Mouse (Mus musculus) kidney, adult 9 months (tissue): ENCODE data around the gene Tulp1.
A peak's percentile ranks its signal among the peaks of the same experiment; 100 is the strongest.
"Not testable (repeated sequence)": the region's sequence is repeated elsewhere in the genome, so short reads cannot be mapped to it uniquely, and the experiment has no call there.

Source experiments
- DNase-seq: peaks from one replicate; pipeline ENCODE4 v3.0.0; 2022

Tulp1 gene

GRCm38 (mm10) chr17:28365122-28365521 is at the start of gene Tulp1:
Tulp1 (minus strand) TSS chr17:28365222.
- DNase-seq, result no peak

DNA sequence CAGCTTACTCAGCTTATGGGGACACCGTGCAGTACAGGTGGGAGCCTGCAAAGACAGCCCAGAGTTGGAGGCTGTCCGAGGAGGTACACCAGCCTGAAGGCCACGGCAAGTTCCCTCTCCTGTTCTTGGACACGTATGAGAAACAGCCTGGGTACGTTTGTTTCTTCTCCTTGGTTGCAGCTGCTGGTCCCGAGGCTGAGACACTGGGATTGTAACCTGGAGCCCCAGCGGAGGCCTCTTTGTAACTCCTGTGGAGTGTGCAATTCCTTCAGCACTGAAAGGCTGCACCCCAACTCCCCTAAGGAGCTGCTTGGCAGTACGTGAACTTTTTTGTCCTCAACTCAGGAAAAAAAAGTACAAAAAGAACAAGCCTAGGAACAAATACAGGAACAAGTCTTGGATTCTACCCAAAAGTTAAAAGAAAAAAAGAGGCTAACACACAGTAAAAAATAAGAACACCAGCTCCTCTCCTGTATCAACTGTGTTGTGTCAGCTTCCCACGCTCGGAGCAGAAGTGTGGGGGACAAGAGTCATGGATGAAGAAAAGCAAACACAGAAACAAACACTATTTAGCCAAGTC is 46.4 kb upstream of the Tulp1 start:
- no peak for DNase-seq

- no peak for DNase-seq
Measured at GRCm38 (mm10) chr17:28410731-28411130, 45.7 kb upstream of the Tulp1 start.

DNA sequence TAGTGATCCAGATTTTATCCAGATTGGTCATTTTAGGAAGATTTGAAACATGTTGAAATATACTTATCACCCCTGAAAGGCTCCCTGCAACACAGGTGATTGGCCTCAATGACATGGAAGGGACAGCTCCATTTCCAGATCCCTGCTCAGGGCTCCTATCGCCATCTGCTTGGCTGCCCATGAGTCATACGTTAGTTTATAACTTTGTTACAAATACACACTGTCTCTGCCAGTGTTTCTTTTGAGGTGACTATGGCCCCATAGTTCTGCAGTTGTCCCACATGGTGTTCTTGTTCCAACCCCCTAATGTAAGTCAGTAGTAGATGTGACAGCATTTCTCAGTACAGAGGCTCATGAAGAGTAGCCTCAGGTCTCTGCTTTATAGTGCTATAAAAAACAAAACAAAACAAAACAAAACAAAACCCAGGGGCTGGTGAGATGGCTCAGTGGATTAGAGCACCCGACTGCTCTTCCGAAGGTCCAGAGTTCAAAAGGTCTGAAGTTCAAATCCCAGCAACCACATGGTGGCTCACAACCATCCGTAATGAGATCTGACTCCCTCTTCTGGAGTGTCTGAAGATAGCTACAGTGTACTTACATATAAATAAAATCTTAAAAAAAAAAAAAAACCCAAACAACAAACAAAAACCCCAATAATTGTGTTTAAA is 43.4 kb upstream of the Tulp1 start:
- peak; percentile 47 for DNase-seq

GRCm38 (mm10) chr17:28407418-28408250 is 42.6 kb upstream of the Tulp1 start:
- DNase-seq, result peak; percentile 90

DNA sequence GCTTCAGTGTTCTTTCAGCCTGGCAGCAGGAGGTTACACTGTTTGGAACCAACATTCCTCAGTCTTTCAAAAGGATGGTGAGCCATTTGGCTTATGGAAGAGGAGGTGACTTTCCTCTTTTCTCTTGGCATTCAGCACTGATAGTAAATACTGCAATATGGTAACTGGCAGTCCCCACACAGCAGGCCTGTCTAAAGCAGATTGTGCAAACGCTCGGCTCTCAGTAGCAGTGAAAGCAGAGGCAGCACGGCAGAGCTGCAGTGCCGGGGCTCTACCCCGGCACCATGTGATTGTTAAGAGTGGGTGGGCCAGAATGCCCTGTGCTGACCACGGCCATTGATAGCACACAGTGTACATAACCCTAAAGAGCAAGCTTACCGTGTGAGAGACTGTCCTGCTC is 41.4 kb upstream of the Tulp1 start:
- no peak for DNase-seq

GRCm38 (mm10) chr17:28404745-28405144 is 39.7 kb upstream of the Tulp1 start:
- DNase-seq, result not testable (repeated sequence)

- DNase-seq, result no peak
Measured at GRCm38 (mm10) chr17:28404301-28404700, 39.3 kb upstream of the Tulp1 start.

DNA sequence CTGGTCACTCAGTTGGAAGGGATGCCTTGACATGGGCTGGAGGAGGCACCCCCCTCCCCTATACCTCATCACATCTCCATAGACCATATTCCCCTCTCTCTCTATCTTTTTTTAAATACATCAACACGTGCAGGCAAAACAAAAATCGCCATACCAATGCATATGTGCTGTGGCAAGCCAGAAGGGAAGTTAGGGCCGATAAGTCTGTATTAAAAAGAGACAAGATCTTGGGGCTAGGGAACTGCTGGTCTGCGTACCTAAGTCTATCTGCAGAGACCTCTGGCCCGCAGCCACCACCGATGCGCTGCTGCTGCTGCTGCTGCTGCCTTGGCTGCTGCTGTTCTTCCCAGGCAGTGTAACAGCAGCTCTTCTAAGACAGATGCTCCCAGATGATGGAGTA is 30.0 kb upstream of the Tulp1 start:
- no peak for DNase-seq

GRCm38 (mm10) chr17:28394051-28394765 is 29.2 kb upstream of the Tulp1 start:
- no peak for DNase-seq

GRCm38 (mm10) chr17:28391568-28392432 is 26.8 kb upstream of the Tulp1 start:
- no peak for DNase-seq

- DNase-seq, result no peak
Measured at GRCm38 (mm10) chr17:28388534-28388933, 23.5 kb upstream of the Tulp1 start.

DNA sequence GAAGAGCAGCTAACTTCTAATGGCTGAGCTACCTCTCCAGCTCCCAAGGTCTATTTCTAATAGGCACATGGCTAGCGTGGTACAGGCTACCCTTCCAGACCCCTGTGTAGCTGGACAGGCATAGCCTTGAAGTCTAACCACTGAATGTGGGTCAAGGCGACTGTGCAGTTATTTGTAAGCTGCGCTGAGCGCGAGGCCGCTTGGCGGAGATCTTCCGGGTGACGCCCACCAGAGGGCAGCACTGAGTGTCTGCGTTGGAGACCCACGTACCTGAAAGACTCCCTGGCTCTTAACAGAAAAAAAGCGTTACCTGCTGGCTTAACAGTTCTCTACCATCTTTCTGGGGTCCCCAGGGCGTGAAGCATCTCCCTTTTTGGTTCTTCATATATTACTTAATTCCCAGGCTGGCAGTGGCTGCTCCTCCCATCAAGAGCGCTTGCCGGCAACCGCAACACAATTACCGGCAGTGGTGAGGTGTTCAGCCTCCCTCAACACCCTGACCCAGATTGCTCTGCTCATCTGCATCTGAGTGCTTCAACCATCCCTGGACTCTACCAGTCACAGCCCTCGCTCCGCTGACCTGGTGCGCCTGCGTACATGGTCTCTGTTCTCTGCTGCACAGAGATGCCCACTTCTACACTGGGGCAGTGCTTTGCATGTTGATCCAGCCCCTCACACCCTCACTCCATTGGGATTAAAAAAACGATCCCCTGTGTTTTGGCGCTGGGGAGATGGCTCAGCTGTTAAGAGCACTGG is 21.3 kb upstream of the Tulp1 start:
- peak; percentile 85 for DNase-seq

GRCm38 (mm10) chr17:28384298-28384697 is 19.3 kb upstream of the Tulp1 start:
- no peak for DNase-seq

DNA sequence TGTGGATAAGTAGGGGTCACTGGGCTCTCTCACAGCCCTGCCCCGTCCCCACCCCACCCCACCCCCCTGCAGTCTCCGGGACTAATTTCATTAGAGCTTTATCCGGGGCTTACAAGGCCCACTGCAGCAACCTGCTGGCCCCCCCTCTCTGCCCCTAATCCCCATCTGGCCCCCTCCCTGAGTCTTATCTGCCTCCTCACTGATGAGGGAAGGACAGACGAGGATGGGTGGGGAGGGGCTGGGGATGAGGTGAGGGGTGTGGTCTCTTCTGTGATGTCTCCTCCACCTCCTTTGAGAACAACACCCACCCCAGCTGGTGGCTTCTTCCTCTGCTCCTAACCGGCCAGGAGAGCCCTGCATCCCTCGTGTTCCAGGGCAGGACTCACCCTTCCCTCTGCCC is 15.2 kb upstream of the Tulp1 start:
- no peak for DNase-seq

DNA sequence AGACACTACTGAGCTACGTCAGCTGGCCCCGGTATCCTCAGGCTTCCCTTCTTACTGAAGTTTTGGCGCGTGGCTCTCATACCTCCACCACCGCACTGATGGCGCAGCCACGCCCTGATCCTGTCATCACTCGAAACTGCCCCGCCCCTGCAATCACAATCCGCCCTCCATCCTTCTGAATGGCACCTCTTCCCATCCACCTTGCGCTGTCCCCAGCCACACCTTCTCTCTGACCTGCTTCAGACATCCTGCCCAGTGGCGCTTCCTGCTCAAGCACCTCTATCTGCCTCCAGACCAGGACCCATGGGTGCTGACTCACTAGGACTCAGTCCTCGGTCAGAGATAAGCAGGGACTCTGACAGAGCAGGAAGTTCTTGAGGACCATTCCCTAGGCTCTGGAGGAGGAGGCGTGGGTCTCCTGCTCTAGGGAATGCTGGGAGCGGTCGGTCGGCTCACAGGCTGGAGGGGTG is 10.6 kb upstream of the Tulp1 start:
- DNase-seq, result no peak

GRCm38 (mm10) chr17:28374494-28374893 is 9.5 kb upstream of the Tulp1 start:
- no peak for DNase-seq

- DNase-seq, result peak; percentile 47
Measured at GRCm38 (mm10) chr17:28373821-28374220, 8.8 kb upstream of the Tulp1 start.

- DNase-seq, result no peak
Measured at GRCm38 (mm10) chr17:28371941-28372340, 6.9 kb upstream of the Tulp1 start.

- DNase-seq, result no peak
Measured at GRCm38 (mm10) chr17:28371286-28371685, 6.3 kb upstream of the Tulp1 start.

- no peak for DNase-seq
Measured at GRCm38 (mm10) chr17:28369056-28369455, 4.0 kb upstream of the Tulp1 start.
